Mouse (Mus musculus) thymus, postnatal 36 days (tissue): ENCODE data around the gene Cnih3.

Source experiments
- DNase-seq, 2 experiments: peaks; one replicate each; pipeline ENCODE4 v3.0.0; 2022; ENCODE audit warnings: mixed read lengths in 2 of 2

Gene Cnih3

GRCm38 (mm10) chr1:181352367-181353199 lies at the start of gene Cnih3:
TSS of gene Cnih3 (plus strand) at chr1:181352628.
- DNase-seq = peak; percentile 55 to 68

- no peak for DNase-seq
Observed at GRCm38 (mm10) chr1:181307981-181308380, 44.4 kb upstream of the Cnih3 start.

GRCm38 (mm10) chr1:181310712-181311111 lies 41.7 kb upstream of the Cnih3 start:
- DNase-seq = no peak

GRCm38 (mm10) chr1:181312115-181313045 lies 40.0 kb upstream of the Cnih3 start:
- no peak for DNase-seq

- DNase-seq = no peak
Observed at GRCm38 (mm10) chr1:181313046-181313415, 39.4 kb upstream of the Cnih3 start.

- no peak for DNase-seq
Observed at GRCm38 (mm10) chr1:181314301-181314700, 38.1 kb upstream of the Cnih3 start.

GRCm38 (mm10) chr1:181315350-181315749 lies 37.1 kb upstream of the Cnih3 start:
- DNase-seq = no peak

GRCm38 (mm10) chr1:181316571-181316970 lies 35.9 kb upstream of the Cnih3 start:
- DNase-seq = no peak

GRCm38 (mm10) chr1:181319466-181319865 lies 33.0 kb upstream of the Cnih3 start:
- no peak for DNase-seq

GRCm38 (mm10) chr1:181321149-181321548 lies 31.3 kb upstream of the Cnih3 start:
- no peak for DNase-seq

GRCm38 (mm10) chr1:181323134-181323533 lies 29.3 kb upstream of the Cnih3 start:
- DNase-seq = no peak

- DNase-seq = no peak
Observed at GRCm38 (mm10) chr1:181327137-181327536, 25.3 kb upstream of the Cnih3 start.

GRCm38 (mm10) chr1:181327636-181328420 lies 24.6 kb upstream of the Cnih3 start:
- no peak for DNase-seq

GRCm38 (mm10) chr1:181329110-181329509 lies 23.3 kb upstream of the Cnih3 start:
- no peak for DNase-seq

GRCm38 (mm10) chr1:181332597-181332996 lies 19.8 kb upstream of the Cnih3 start:
- no peak for DNase-seq

GRCm38 (mm10) chr1:181334329-181335018 lies 18.0 kb upstream of the Cnih3 start:
- DNase-seq = peak; percentile 72 to 83

GRCm38 (mm10) chr1:181335019-181335365 lies 17.4 kb upstream of the Cnih3 start:
- no peak for DNase-seq

- DNase-seq = peak; percentile 67 to 86
Observed at GRCm38 (mm10) chr1:181335388-181335787, 17.0 kb upstream of the Cnih3 start.

GRCm38 (mm10) chr1:181336857-181337256 lies 15.6 kb upstream of the Cnih3 start:
- DNase-seq = peak in 1 of 2 experiments; percentile 35

GRCm38 (mm10) chr1:181339106-181339505 lies 13.3 kb upstream of the Cnih3 start:
- no peak for DNase-seq

GRCm38 (mm10) chr1:181345547-181345946 lies 6.9 kb upstream of the Cnih3 start:
- peak in 1 of 2 experiments; percentile 19 for DNase-seq

- no peak for DNase-seq
Observed at GRCm38 (mm10) chr1:181352043-181352366, 423 bp upstream of the Cnih3 start.
